Mouse (Mus musculus): ENCODE data around the gene Olfr92.

Gene Olfr92

GRCm38 (mm10) chr17:37061435-37061834 lies 58.5 kb downstream of the Olfr92 start:
- DNase-seq = no peak

All from cerebellum, postnatal 10 days (tissue).